Comparison of ENCODE assay signal across 8 mouse cellular contexts in the genomic region with DNA sequence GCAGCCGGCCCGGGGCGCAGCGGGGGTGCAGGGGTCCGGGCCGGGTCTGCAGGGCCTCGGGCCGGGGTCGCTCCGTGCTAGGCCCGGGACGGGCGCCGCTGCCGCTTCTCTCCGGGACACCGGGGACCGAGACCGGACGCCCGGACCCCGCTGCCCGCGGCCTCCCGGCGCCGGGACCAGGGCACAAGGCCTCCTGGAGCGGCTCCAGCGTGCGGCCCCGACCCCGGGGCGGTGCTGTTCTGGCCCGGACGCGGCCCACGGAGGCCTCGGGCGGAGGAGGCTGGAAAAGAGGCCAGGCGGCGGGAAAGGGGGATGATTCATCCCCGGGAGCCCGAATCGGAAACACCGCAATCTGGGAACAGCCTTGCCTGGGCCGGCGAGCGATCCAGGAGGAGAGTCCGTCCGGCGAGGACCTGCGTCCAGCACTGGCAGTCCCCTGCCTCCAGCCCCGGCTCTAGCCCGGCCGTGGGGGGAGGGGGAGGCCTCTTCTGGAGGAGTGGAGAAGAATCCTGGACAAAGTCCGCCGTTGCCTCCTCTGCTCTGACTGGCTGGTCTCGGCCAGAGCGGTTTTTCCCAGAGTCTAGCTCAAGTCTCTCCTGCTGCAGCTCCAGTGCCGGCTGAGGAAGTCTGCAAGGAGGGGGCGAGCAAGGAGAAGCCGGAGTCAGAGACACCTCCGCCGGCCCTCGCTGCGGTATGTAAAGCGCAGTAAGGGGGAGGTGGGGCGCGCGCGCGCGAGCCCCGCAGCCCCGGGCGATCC. TPM values are rescaled to one million over a fixed set of nuclear protein-coding genes. Genes with fewer than 3 reads are reported as not detected.
A peak's percentile ranks its signal among the peaks of the same experiment; 100 is the strongest.
DNase-seq lines count a peak whose midpoint lies in the region; ATAC-seq and TF ChIP-seq lines count a peak whose summit lies in the region.

No protein-coding gene starts in this region.

- no peak for TF ChIP-seq POLR2A in cerebellum, adult 2 months (IDR thresholded peaks at IDR 0.05; ENCODE audit: borderline replicate concordance, insufficient read depth, low read length)

- H3K9ac ChIP-seq in hindbrain, postnatal 0 days (replicated peaks; ENCODE audit: low read length): peak overlapping the region; percentile 53
- H3K9ac ChIP-seq in liver, embryonic 12.5 days: peak overlapping the region; percentile 57
- H3K9ac ChIP-seq in neural tube, embryonic 14.5 days (replicated peaks; ENCODE audit: low read depth, low read length): peak overlapping the region; percentile 51

- no peak overlapping the region for H3K4me3 ChIP-seq in cerebellum, adult 2 months (replicated peaks; ENCODE audit: insufficient read depth, low read depth, low read length)
- H3K4me3 ChIP-seq in hindbrain, postnatal 0 days (ENCODE audit: low read length): peak overlapping the region; percentile 48
- peak overlapping the region; percentile 58 for H3K4me3 ChIP-seq in liver, embryonic 12.5 days
- H3K4me3 ChIP-seq in neural tube, embryonic 14.5 days (ENCODE audit: low read depth, low read length): peak overlapping the region; percentile 41

- peaks cover 8% of the 10 kb centered on the region; the same call in 1 of the 2 replicates for H3K27me3 ChIP-seq in cerebellum, adult 2 months (ENCODE audit: control insufficient read depth, insufficient read depth, low read length)
- H3K27me3 ChIP-seq in hindbrain, postnatal 0 days (ENCODE audit: insufficient read depth, low read length): peaks cover 46% of the 10 kb centered on the region
- peaks cover 97% of the 10 kb centered on the region for H3K27me3 ChIP-seq in liver, embryonic 12.5 days (replicated peaks)
- peaks cover 55% of the 10 kb centered on the region for H3K27me3 ChIP-seq in neural tube, embryonic 14.5 days (ENCODE audit: control insufficient read depth, insufficient read depth, low read length)

- H3K4me2 ChIP-seq in hindbrain, postnatal 0 days (ENCODE audit: low read depth, low read length): peak overlapping the region; percentile 67
- H3K4me2 ChIP-seq in liver, embryonic 12.5 days: peak overlapping the region; percentile 70
- peak overlapping the region; percentile 78 for H3K4me2 ChIP-seq in neural tube, embryonic 14.5 days (ENCODE audit: low read depth, low read length)

- WGBS in cerebellum, adult 2 months: 5% methylated on average over 74 of the region's 76 CpGs
- 2% methylated on average over 72 of the region's 76 CpGs for WGBS in hindbrain, postnatal 0 days
- 2% methylated on average over 63 of the region's 76 CpGs for WGBS in liver, embryonic 12.5 days (ENCODE audit: insufficient replicate concordance)
- under 1% methylated on average over 70 of the region's 76 CpGs for WGBS in neural tube, embryonic 14.5 days

- TF ChIP-seq CTCF in cerebellum, adult 2 months (IDR thresholded peaks at IDR 0.05; ENCODE audit: borderline replicate concordance, insufficient read depth, low read depth, low read length): no peak
- TF ChIP-seq CTCF in hindbrain, postnatal 0 days (IDR thresholded peaks at IDR 0.05; ENCODE audit: low read depth): no peak

- no peaks in the 10 kb centered on the region for H3K9me3 ChIP-seq in hindbrain, postnatal 0 days (ENCODE audit: low read length)
- no peaks in the 10 kb centered on the region for H3K9me3 ChIP-seq in liver, embryonic 12.5 days (replicated peaks)
- H3K9me3 ChIP-seq in neural tube, embryonic 14.5 days (ENCODE audit: control insufficient read depth, low read length): no peaks in the 10 kb centered on the region

- H3K4me1 ChIP-seq in cerebellum, adult 2 months (ENCODE audit: control insufficient read depth, insufficient read depth, low read length): no peaks in the 10 kb centered on the region
- no peaks in the 10 kb centered on the region; the same call in 1 of the 2 replicates for H3K4me1 ChIP-seq in hindbrain, postnatal 0 days (ENCODE audit: insufficient read depth, low read length)
- H3K4me1 ChIP-seq in liver, embryonic 12.5 days: peaks cover 55% of the 10 kb centered on the region
- peaks cover 19% of the 10 kb centered on the region for H3K4me1 ChIP-seq in neural tube, embryonic 14.5 days (ENCODE audit: control insufficient read depth, insufficient read depth, low read length)

- H3K27ac ChIP-seq in cerebellum, adult 2 months (ENCODE audit: insufficient read depth, low read length): no peak overlapping the region
- H3K27ac ChIP-seq in hindbrain, postnatal 0 days: no peak overlapping the region
- H3K27ac ChIP-seq in liver, embryonic 12.5 days: peak overlapping the region; percentile 59
- H3K27ac ChIP-seq in neural tube, embryonic 14.5 days (ENCODE audit: low read depth, low read length): no peak overlapping the region

- peaks cover 15% of the 10 kb centered on the region; the same call in 1 of the 2 replicates for H3K36me3 ChIP-seq in hindbrain, postnatal 0 days (ENCODE audit: insufficient read depth, low read length)
- peaks cover 38% of the 10 kb centered on the region for H3K36me3 ChIP-seq in liver, embryonic 12.5 days
- peaks cover 11% of the 10 kb centered on the region for H3K36me3 ChIP-seq in neural tube, embryonic 14.5 days (ENCODE audit: control insufficient read depth, insufficient read depth, low read length)

- DNase-seq in cerebellum, adult 2 months: peak; percentile 35 to 39
- no peak for DNase-seq in cerebellum, adult 11 months
- peak; percentile 72 for DNase-seq in adrenal gland, postnatal 10 days
- DNase-seq in gastrocnemius, adult 18-20 months (ENCODE audit: low spot score): peak; percentile 43
- DNase-seq in hindbrain, postnatal 0 days (ENCODE audit: low spot score): no peak
- no peak for DNase-seq in layer of hippocampus, adult 11-12 months (ENCODE audit: low spot score)

- peak; percentile 12; the same call in 1 of the 2 replicates for ATAC-seq in hindbrain, postnatal 0 days
- no peak for ATAC-seq in liver, embryonic 12.5 days
- ATAC-seq in neural tube, embryonic 14.5 days (ENCODE audit: low read depth): 0 out of 2 replicates have a peak, but pooled peaks have one; percentile 13

RNA-seq across cellular contexts. Expression of a gene that starts 0.8 kb away (rescaled TPM):
- 26.3 and 29.5 TPM in 2 replicates for polyA plus RNA-seq in cerebellum, adult 2 months (2012; rRNA removed)
- total RNA-seq in adrenal gland, postnatal 10 days (2021): 1 to 10 TPM; 7.4 to 9.4 TPM
- total RNA-seq in gastrocnemius, adult 18-20 months (2021): 1 to 10 TPM; 1.3 to 3.2 TPM
- 2.3 and 3.2 TPM in 2 replicates for total RNA-seq in hindbrain, postnatal 0 days (2014; rRNA removed)
- polyA plus RNA-seq in hindbrain, postnatal 0 days (2015; fragmentation: Nextera tagmentation; extraction: Ambion mirVana): 0.48 and 0.64 TPM in 2 replicates
- polyA plus RNA-seq in liver, embryonic 12.5 days (2016; fragmentation: Nextera tagmentation; extraction: Ambion mirVana): 0.81 and 1.3 TPM in 2 replicates
- not detected in 2 replicates for polyA plus RNA-seq in neural tube, embryonic 14.5 days (2014; fragmentation: Nextera tagmentation; extraction: Ambion mirVana)

RNA-seq across cellular contexts. Expression of a gene that starts 47.4 kb away (rescaled TPM):
- 77.6 and 81.9 TPM in 2 replicates for polyA plus RNA-seq in cerebellum, adult 2 months (2012; rRNA removed)
- 10 to 100 TPM; 65.9 to 68.7 TPM for total RNA-seq in adrenal gland, postnatal 10 days (2021)
- total RNA-seq in gastrocnemius, adult 18-20 months (2021): 10 to 100 TPM; 28.0 TPM
- total RNA-seq in hindbrain, postnatal 0 days (2014; rRNA removed): 25.9 and 28.3 TPM in 2 replicates
- polyA plus RNA-seq in hindbrain, postnatal 0 days (2015; fragmentation: Nextera tagmentation; extraction: Ambion mirVana): 76.0 and 86.0 TPM in 2 replicates
- polyA plus RNA-seq in liver, embryonic 12.5 days (2016; fragmentation: Nextera tagmentation; extraction: Ambion mirVana): 94.9 and 97.5 TPM in 2 replicates
- 88.5 and 102 TPM in 2 replicates for polyA plus RNA-seq in neural tube, embryonic 14.5 days (2014; fragmentation: Nextera tagmentation; extraction: Ambion mirVana)

Comparison
In these comparisons a context has a peak if more than half of its experiments do, and no peak if none do; other contexts are left out.
1. DNase-seq: peak in cerebellum, adult 2 months (2 of 2), adrenal gland, postnatal 10 days (single experiment) and gastrocnemius, adult 18-20 months (single experiment); none in cerebellum, adult 11 months (single experiment), hindbrain, postnatal 0 days (single experiment) and layer of hippocampus, adult 11-12 months (single experiment).
2. RNA of a gene that starts 0.8 kb away (polyA plus RNA-seq): 26.3 to 29.5 TPM in cerebellum, adult 2 months; 0.81 to 1.3 TPM in liver, embryonic 12.5 days, 0.48 to 0.64 TPM in hindbrain, postnatal 0 days and not detected in neural tube, embryonic 14.5 days; every median in the first group is over 10 times any median in the second.
3. Peak in every context shown above with its lines, with median percentiles within 50 percentile points of each other: H3K4me2 ChIP-seq and H3K9ac ChIP-seq.